Mouse (Mus musculus): ENCODE results near the gene Mlxip. TPM values are rescaled to one million over a fixed set of nuclear protein-coding genes. Genes with fewer than 3 reads are reported as not detected.

Mlxip gene
- polyA plus RNA-seq, 1 experiment from 2014 or later, result 18.3 TPM

DNA sequence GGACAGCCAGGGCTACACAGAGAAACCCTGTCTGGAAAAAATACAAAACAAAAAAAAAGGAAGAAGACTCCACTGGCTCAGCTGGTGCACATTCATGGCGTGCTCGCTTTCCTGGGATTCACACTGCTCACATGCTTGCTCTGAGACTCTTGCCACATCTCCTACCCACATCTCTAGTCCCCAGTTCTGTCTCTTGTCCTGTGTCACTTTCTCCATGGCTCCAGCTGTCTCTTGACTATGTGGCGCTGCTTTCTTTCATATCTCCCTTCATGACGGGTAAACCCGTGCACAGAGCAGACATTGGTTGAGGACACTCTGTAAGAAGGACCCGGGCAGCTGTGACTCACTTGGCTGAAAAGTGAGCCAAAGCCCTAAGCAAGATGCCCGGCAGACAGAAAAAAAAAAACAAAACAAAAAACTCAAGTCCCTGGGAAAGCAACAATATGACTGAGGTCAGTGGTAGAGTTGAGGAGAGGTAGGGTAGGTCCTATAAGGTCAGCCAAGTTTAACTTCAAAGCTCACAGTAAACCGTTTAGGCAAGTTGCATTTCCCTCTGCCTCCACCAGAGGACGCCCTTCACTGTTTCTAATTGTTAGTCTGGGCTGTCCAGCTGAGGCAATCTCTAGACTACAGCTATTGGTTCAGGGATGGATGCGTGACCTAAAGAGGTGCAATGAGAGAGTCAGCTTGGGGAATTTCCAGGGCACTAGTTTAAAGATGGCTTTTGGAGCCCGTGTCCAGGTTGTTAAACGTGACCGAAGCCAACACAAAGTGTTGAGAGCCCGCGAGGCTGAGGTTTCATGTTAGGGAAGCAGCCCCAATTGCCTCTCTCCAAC is 17.3 kb upstream of the Mlxip start:
- no peak overlapping the region for H3K27ac ChIP-seq (ENCODE audit: low read depth, low read length)

DNA sequence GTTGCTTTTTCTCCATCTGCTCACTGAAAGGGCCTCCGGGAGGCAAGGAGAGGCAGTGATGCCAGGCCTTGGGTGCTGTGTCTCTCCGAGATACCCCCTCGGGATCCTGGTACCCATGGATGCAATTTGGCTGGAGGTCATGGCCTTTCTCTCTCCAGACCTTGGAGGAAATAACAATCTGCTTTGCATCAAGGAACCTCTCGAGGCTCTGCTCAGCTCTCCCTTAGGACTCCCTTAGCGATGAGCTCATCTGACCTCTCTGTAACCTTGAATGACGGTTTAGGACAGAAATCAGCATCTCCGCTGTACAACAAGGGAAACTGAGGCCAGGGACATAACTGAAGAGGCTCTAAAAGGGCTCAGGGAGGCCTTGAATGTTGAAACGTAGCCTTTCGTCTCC is 15.9 kb upstream of the Mlxip start:
- Histone ChIP-seq H3K27me3 (ENCODE audit: control insufficient read depth, insufficient read depth, low read length) (no peaks in the 10 kb centered on the region), H3K4me3 (ENCODE audit: low read depth, low read length) (no peak overlapping the region), H3K9ac (ENCODE audit: low read length) (no peak overlapping the region), H3K36me3 (ENCODE audit: control insufficient read depth, insufficient read depth, low read length) (peaks cover 3% of the 10 kb centered on the region), H3K4me1 (ENCODE audit: control insufficient read depth, insufficient read depth, low read length) (no peaks in the 10 kb centered on the region), H3K27ac (ENCODE audit: low read depth, low read length) (no peak overlapping the region), H3K4me2 (no peak overlapping the region), H3K9me3 (ENCODE audit: control insufficient read depth, low read length) (no peaks in the 10 kb centered on the region)
- DNase-seq (ENCODE audit: low spot score, missing footprints) (no peak), ATAC-seq (ENCODE audit: low FRiP score) (no peak)
- 85% methylated on average over 9 of the region's 9 CpGs for WGBS

More for the DNA sequence above, 17.3 kb upstream of the Mlxip start:
- Histone ChIP-seq H3K4me2 (no peak overlapping the region), H3K9me3 (ENCODE audit: control insufficient read depth, low read length) (no peaks in the 10 kb centered on the region), H3K27me3 (ENCODE audit: control insufficient read depth, insufficient read depth, low read length) (no peaks in the 10 kb centered on the region), H3K4me3 (ENCODE audit: low read depth, low read length) (no peak overlapping the region), H3K4me1 (ENCODE audit: control insufficient read depth, insufficient read depth, low read length) (no peaks in the 10 kb centered on the region), H3K36me3 (ENCODE audit: control insufficient read depth, insufficient read depth, low read length) (peaks cover 14% of the 10 kb centered on the region), H3K9ac (ENCODE audit: low read length) (no peak overlapping the region)
- ATAC-seq (ENCODE audit: low FRiP score) (0 out of 2 replicates have a peak, but pooled peaks have one; percentile 40), DNase-seq (ENCODE audit: low spot score, missing footprints) (peak; percentile 98)
- 70% methylated on average over 15 of the region's 15 CpGs for WGBS

DNA sequence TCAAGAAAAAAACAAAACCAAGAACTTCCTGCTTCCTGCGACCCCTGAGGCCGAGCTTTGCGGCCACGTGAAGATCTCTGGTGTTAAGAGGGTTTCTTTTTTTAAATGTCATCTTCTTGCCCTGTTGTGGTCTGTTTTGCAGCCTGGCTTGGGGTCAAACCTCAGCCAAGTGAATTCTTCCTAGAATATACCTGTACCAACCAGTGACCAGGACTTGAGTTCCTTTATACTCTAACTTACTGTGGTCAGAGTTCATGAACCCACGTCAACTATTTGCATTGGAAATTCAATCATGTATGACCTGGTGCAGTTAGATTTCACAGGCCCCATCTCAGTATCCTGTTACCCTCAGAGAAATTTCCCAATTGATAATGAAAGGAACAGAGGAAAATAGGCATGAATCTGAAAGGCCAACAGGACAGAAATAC is 15.1 kb upstream of the Mlxip start:
- Histone ChIP-seq H3K9ac (ENCODE audit: low read length) (no peak overlapping the region), H3K36me3 (ENCODE audit: control insufficient read depth, insufficient read depth, low read length) (peaks cover 3% of the 10 kb centered on the region; the same call in 1 of the 2 replicates), H3K4me1 (ENCODE audit: control insufficient read depth, insufficient read depth, low read length) (no peaks in the 10 kb centered on the region), H3K27me3 (ENCODE audit: control insufficient read depth, insufficient read depth, low read length) (no peaks in the 10 kb centered on the region), H3K27ac (ENCODE audit: low read depth, low read length) (no peak overlapping the region), H3K9me3 (ENCODE audit: control insufficient read depth, low read length) (no peaks in the 10 kb centered on the region), H3K4me2 (no peak overlapping the region), H3K4me3 (ENCODE audit: low read depth, low read length) (no peak overlapping the region)
- ATAC-seq (ENCODE audit: low FRiP score), result no peak
- DNase-seq (ENCODE audit: low spot score, missing footprints), result no peak
- WGBS, result 75% methylated on average over 5 of the region's 5 CpGs

DNA sequence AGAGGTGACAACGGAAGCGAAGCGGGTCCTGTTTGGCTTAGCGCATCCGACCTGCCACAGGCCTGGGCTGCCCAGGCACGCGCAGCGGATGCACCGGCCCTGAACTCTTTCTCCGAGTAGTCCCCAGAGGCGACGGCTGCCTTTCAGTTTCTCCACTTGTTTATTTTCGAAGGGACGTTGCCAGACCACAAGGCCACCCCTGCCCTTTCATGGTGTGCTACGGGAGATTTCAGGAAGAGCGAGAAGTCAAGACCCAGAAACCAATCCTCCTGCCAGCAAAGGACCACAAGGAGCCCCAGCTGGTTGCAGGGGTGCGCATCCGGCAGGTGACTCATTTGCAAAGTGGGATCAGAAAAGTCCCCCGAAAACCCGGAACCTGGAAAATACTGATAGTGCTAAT is 12.6 kb upstream of the Mlxip start:
- Histone ChIP-seq H3K36me3 (ENCODE audit: control insufficient read depth, insufficient read depth, low read length) (no peaks in the 10 kb centered on the region), H3K9me3 (ENCODE audit: control insufficient read depth, low read length) (no peaks in the 10 kb centered on the region), H3K4me1 (ENCODE audit: control insufficient read depth, insufficient read depth, low read length) (no peaks in the 10 kb centered on the region), H3K4me2 (no peak overlapping the region), H3K4me3 (ENCODE audit: low read depth, low read length) (no peak overlapping the region), H3K27ac (ENCODE audit: low read depth, low read length) (no peak overlapping the region), H3K9ac (ENCODE audit: low read length) (no peak overlapping the region), H3K27me3 (ENCODE audit: control insufficient read depth, insufficient read depth, low read length) (no peaks in the 10 kb centered on the region)
- 39% methylated on average over 20 of the region's 20 CpGs for WGBS
- no peak for ATAC-seq (ENCODE audit: low FRiP score)
- DNase-seq (ENCODE audit: low spot score, missing footprints), result no peak

DNA sequence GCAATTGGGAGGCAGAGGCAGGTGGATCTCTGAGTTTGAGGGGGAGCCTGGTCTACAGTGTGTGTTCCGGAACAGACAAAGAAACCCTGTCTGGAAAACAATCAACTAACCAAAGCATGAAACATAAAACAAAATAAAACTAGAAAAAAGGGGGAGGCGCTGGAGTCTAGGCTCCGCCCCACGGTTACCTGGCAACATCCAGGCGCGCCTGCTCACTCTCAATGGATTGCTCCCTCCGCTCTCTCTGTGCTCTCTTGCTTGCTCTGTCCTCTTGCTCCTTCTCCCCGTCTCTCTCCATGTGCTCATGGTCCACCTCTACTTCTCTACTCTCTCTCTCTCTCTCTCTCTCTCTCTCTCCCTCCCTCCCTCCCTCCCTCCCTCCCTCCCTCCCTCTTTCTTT is 11.9 kb upstream of the Mlxip start:
- ATAC-seq (ENCODE audit: low FRiP score) (no peak), DNase-seq (ENCODE audit: low spot score, missing footprints) (no peak)
- Histone ChIP-seq H3K27me3 (ENCODE audit: control insufficient read depth, insufficient read depth, low read length) (no peaks in the 10 kb centered on the region), H3K9me3 (ENCODE audit: control insufficient read depth, low read length) (no peaks in the 10 kb centered on the region), H3K4me1 (ENCODE audit: control insufficient read depth, insufficient read depth, low read length) (no peaks in the 10 kb centered on the region), H3K27ac (ENCODE audit: low read depth, low read length) (no peak overlapping the region), H3K4me2 (no peak overlapping the region), H3K4me3 (ENCODE audit: low read depth, low read length) (no peak overlapping the region), H3K36me3 (ENCODE audit: control insufficient read depth, insufficient read depth, low read length) (no peaks in the 10 kb centered on the region), H3K9ac (ENCODE audit: low read length) (no peak overlapping the region)
- WGBS, result 80% methylated on average over 8 of the region's 8 CpGs

DNA sequence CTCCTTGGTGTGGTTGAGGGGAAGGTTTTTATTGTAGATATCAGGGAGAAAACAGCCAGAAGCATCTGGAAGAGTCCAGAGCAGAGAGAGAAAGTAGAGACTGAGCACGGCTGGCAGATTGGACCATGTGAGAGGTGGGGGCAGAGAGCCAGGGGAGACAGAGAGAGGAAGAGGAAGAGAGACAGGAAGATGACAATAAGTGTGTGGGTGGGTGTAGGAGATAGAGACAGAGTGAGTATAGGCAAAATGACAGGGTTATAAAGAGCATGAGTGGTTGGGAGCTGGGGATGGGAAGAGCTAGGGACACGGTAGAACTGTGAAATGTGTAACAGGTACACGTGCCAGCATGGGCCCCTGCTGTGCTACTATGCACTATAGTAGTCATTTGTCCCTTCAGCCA is 6.1 kb upstream of the Mlxip start:
- 16% methylated on average over 3 of the region's 3 CpGs for WGBS

DNA sequence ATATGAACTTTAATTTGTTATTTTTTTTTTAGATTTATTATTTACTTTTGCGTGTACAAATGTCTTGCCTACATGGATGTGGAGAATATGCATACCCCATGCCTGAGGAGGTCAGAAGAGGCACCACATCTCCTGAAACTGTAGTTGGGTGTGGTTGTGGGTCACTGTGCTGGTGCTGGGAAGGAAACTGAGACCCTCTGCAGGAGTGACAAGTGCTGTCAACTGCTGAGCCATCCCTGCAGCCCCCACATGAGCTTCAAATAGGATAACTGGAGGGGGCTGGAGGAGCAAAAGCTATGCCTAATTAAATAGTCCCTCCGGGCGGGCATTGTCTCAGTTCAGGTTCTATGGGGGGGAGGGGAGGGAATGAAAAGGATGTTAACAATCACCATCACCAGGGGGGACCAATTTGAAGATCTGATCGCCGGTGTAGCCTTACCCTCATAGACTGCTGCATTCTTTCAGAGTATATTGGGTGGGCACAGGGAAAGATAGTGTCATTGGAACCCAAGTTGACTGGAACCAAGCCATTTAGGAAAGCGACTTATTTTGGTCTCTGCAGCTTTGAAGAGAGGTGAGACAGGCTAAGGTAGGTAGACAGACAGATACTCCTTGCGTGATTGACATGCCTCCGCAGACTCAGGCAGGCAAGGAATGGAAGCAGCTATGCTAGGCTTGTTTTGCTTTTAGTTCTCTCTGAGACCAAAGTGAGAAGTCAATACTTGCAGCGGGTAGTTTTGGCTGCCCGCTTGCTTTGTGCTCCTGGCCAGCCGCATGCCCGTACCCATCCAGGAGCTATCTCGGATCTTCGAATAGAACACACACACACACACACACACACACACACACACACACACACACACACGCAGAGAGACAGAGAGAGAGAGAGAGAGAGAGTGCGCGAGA is 3.8 kb upstream of the Mlxip start:
- Histone ChIP-seq H3K4me2 (peak overlapping the region; percentile 51), H3K9ac (ENCODE audit: low read length) (peak overlapping the region; percentile 42), H3K9me3 (ENCODE audit: control insufficient read depth, low read length) (no peaks in the 10 kb centered on the region), H3K4me1 (ENCODE audit: control insufficient read depth, insufficient read depth, low read length) (peaks cover 8% of the 10 kb centered on the region), H3K27ac (ENCODE audit: low read depth, low read length) (no peak overlapping the region), H3K27me3 (ENCODE audit: control insufficient read depth, insufficient read depth, low read length) (no peaks in the 10 kb centered on the region), H3K4me3 (ENCODE audit: low read depth, low read length) (peak overlapping the region; percentile 28), H3K36me3 (ENCODE audit: control insufficient read depth, insufficient read depth, low read length) (no peaks in the 10 kb centered on the region)
- ATAC-seq (ENCODE audit: low FRiP score) (no peak), DNase-seq (ENCODE audit: low spot score, missing footprints) (peak; percentile 87)
- WGBS, result 2% methylated on average over 16 of the region's 17 CpGs

More for the DNA sequence above, 6.1 kb upstream of the Mlxip start:
- DNase-seq (ENCODE audit: low spot score, missing footprints) (no peak), ATAC-seq (ENCODE audit: low FRiP score) (no peak)
- no peaks in the 10 kb centered on the region for H3K27me3 ChIP-seq (ENCODE audit: control insufficient read depth, insufficient read depth, low read length)
- H3K36me3 ChIP-seq (ENCODE audit: control insufficient read depth, insufficient read depth, low read length), result no peaks in the 10 kb centered on the region
- no peak overlapping the region for H3K4me2 ChIP-seq
- H3K4me3 ChIP-seq (ENCODE audit: low read depth, low read length), result no peak overlapping the region
- no peaks in the 10 kb centered on the region for H3K9me3 ChIP-seq (ENCODE audit: control insufficient read depth, low read length)
- H3K9ac ChIP-seq (ENCODE audit: low read length), result no peak overlapping the region
- no peak overlapping the region for H3K27ac ChIP-seq (ENCODE audit: low read depth, low read length)
- no peaks in the 10 kb centered on the region; the same call in 1 of the 2 replicates for H3K4me1 ChIP-seq (ENCODE audit: control insufficient read depth, insufficient read depth, low read length)

DNA sequence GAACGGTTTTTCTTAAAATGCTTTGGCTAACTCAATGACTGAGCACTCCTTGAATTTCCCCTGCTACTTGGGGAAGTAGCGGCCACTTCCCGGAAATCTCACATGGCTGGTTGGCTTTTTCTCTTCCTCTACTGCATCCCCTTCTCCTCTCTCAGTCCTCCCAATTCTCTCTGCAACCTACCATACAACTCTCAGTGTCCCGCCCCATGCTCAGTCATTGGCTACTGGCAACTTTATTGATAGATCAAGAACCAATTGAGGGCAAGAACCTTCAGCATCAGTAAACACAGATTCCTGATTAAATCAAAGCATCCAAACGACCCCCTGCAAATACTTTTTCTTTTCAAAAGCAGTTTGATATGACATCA is 3.2 kb upstream of the Mlxip start:
- Histone ChIP-seq H3K9me3 (ENCODE audit: control insufficient read depth, low read length) (no peaks in the 10 kb centered on the region), H3K27ac (ENCODE audit: low read depth, low read length) (no peak overlapping the region), H3K4me1 (ENCODE audit: control insufficient read depth, insufficient read depth, low read length) (peaks cover 15% of the 10 kb centered on the region), H3K36me3 (ENCODE audit: control insufficient read depth, insufficient read depth, low read length) (no peaks in the 10 kb centered on the region), H3K27me3 (ENCODE audit: control insufficient read depth, insufficient read depth, low read length) (no peaks in the 10 kb centered on the region), H3K4me3 (ENCODE audit: low read depth, low read length) (peak overlapping the region; percentile 28), H3K4me2 (peak overlapping the region; percentile 51), H3K9ac (ENCODE audit: low read length) (peak overlapping the region; percentile 42)
- ATAC-seq (ENCODE audit: low FRiP score), result no peak
- 7% methylated on average over 5 of the region's 5 CpGs for WGBS
- peak; percentile 93 for DNase-seq (ENCODE audit: low spot score, missing footprints)

Data from midbrain, embryonic 11.5 days (tissue).